Mouse (Mus musculus) neural tube, embryonic 11.5 days (tissue): Measurements from ENCODE around the gene Prf1. TPM values are rescaled to one million over a fixed set of nuclear protein-coding genes. Genes with fewer than 3 reads are reported as not detected.

Source experiments
- ATAC-seq: fragments of 200-750 bp; cut with Nextera tagmentation; 2 replicates; pipeline ENCODE4 v1.8.0; 2017; ENCODE audit warnings: moderate number of reproducible peaks, mild to moderate bottlenecking, moderate TSS enrichment, moderate library complexity; ENCODE audit not compliant: insufficient read depth, low FRiP score, low TSS enrichment
- DNase-seq: peaks from one replicate; pipeline ENCODE4 v3.0.0-alpha.2; 2015; ENCODE audit warnings: low spot score
- H3K27ac ChIP-seq: fragments of 300-500 bp; sonication (generic); 2 replicates; pipeline ENCODE4 v1.5.1; 2014; ENCODE audit warnings: low read depth, mild to moderate bottlenecking, low read length
- H3K27me3 ChIP-seq: fragments of 300-500 bp; sonication (generic); 2 replicates; pipeline ENCODE4 v1.6.1; 2014; ENCODE audit warnings: mild to moderate bottlenecking, low read length, mixed read lengths; ENCODE audit not compliant: control insufficient read depth, insufficient read depth
- H3K36me3 ChIP-seq: fragments of 300-500 bp; sonication (generic); 2 replicates; pipeline ENCODE4 v1.6.1; 2014; ENCODE audit warnings: mild to moderate bottlenecking, low read length, moderate library complexity, mixed read lengths; ENCODE audit not compliant: control insufficient read depth, insufficient read depth
- H3K4me1 ChIP-seq: fragments of 300-500 bp; sonication (generic); 2 replicates; pipeline ENCODE4 v1.6.1; 2014; ENCODE audit warnings: low read length, mixed read lengths; ENCODE audit not compliant: control insufficient read depth, insufficient read depth
- H3K4me2 ChIP-seq: fragments of 300-500 bp; sonication (generic); 2 replicates; pipeline ENCODE4 v1.6.1; 2014; ENCODE audit warnings: low read depth, mild to moderate bottlenecking, moderate library complexity
- H3K4me3 ChIP-seq: fragments of 300-500 bp; sonication (generic); 2 replicates; pipeline ENCODE4 v1.5.1; 2014; ENCODE audit warnings: low read depth, low read length
- H3K9ac ChIP-seq: fragments of 300-500 bp; sonication (generic); 2 replicates; pipeline ENCODE4 v1.6.1; 2014; ENCODE audit warnings: mild to moderate bottlenecking, low read length
- H3K9me3 ChIP-seq: fragments of 300-500 bp; sonication (generic); 2 replicates; pipeline ENCODE4 v1.6.1; 2016; ENCODE audit warnings: low read length; ENCODE audit not compliant: control insufficient read depth
- WGBS: fragments of 180-500 bp; shearing (Covaris S2); extraction: QIAGEN DNeasy Blood & Tissue Kit; methylation state at CpG from one replicate; pipeline ENCODE4 v1.1.7; 2014; 5-methylcytosine and 5-hydroxymethylcytosine counted together
- polyA plus RNA-seq: library from polyadenylated mRNA; unstranded; fragments of >200 nt; fragmentation: Nextera tagmentation; extraction: Ambion mirVana; gene quantifications from 2 replicates; pipeline ENCODE4 v1.2.1, GENCODE M21; 2014

Prf1 gene
- polyA plus RNA-seq, 1 experiment from 2014 or later: not detected

DNA sequence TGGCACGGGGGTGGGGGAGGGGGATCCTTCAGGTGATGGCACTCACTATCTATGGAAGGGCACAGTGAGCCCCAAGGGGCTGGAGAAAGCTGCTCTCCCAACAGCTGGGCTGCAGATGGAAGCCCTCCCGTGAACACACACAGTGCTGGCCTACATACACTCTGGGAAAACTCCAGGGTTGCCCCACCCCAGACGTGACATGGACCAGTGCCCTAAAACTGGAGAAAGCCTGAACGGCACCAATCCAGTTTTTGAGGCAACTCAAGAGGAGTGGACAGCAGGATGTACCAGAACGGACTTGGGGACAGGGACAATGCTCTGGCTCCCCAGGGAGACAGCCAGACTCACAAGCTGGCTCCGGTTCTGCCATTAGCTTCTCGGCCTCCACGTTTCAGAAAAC is 27.1 kb downstream of the Prf1 start:
- no peak overlapping the region for H3K27ac ChIP-seq
- WGBS: 73% methylated on average over 8 of the region's 8 CpGs
- no peaks in the 10 kb centered on the region for H3K27me3 ChIP-seq
- no peak overlapping the region for H3K4me3 ChIP-seq
- no peak overlapping the region for H3K4me2 ChIP-seq
- no peaks in the 10 kb centered on the region; the same call in 1 of the 2 replicates for H3K36me3 ChIP-seq
- no peaks in the 10 kb centered on the region for H3K9me3 ChIP-seq
- H3K9ac ChIP-seq: no peak overlapping the region
- DNase-seq (no peak), ATAC-seq (no peak)
- H3K4me1 ChIP-seq: no peaks in the 10 kb centered on the region

GRCm38 (mm10) chr10:61325782-61326328 is 28.2 kb downstream of the Prf1 start:
- WGBS: 69% methylated on average over 9 of the region's 9 CpGs
- H3K36me3 ChIP-seq: no peaks in the 10 kb centered on the region; the same call in 1 of the 2 replicates
- H3K27ac ChIP-seq: no peak overlapping the region
- no peaks in the 10 kb centered on the region for H3K4me1 ChIP-seq
- no peak overlapping the region for H3K4me3 ChIP-seq
- ATAC-seq: no peak
- no peak overlapping the region for H3K9ac ChIP-seq
- no peak for DNase-seq
- no peaks in the 10 kb centered on the region for H3K27me3 ChIP-seq
- H3K4me2 ChIP-seq: no peak overlapping the region
- H3K9me3 ChIP-seq: no peaks in the 10 kb centered on the region

DNA sequence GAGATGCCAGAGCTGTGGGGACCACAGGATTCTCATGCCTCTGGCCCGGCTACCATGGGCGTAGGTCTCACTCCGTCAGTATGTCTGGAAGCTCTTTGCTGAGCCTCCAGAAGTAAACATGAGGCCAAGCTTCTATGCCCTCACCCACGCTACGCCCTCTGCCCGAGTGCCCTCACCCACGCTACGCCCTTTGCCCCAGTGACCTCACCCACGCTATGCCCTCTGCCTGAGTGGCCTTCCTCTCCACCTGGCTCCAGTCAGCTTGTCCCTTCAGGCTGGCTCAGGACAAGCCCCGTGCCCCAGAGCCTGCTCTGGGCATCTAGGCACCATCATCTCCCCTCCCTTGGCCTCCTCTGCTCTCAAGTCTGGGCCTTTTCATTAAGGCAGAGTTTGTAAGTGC is 29.9 kb downstream of the Prf1 start:
- Histone ChIP-seq H3K4me2 (no peak overlapping the region), H3K27ac (no peak overlapping the region), H3K4me1 (no peaks in the 10 kb centered on the region), H3K27me3 (no peaks in the 10 kb centered on the region), H3K9me3 (no peaks in the 10 kb centered on the region), H3K4me3 (no peak overlapping the region), H3K36me3 (no peaks in the 10 kb centered on the region; the same call in 1 of the 2 replicates), H3K9ac (no peak overlapping the region)
- no peak for ATAC-seq
- DNase-seq: no peak
- 85% methylated on average over 10 of the region's 10 CpGs for WGBS

GRCm38 (mm10) chr10:61328927-61329326 is 31.3 kb downstream of the Prf1 start:
- 28% methylated on average over 7 of the region's 7 CpGs for WGBS
- DNase-seq (peak; percentile 61), ATAC-seq (no peak)
- H3K4me2 ChIP-seq: no peak overlapping the region
- no peaks in the 10 kb centered on the region for H3K9me3 ChIP-seq
- H3K4me3 ChIP-seq: no peak overlapping the region
- H3K9ac ChIP-seq: no peak overlapping the region
- H3K27ac ChIP-seq: no peak overlapping the region
- H3K27me3 ChIP-seq: no peaks in the 10 kb centered on the region
- no peaks in the 10 kb centered on the region for H3K4me1 ChIP-seq
- H3K36me3 ChIP-seq: no peaks in the 10 kb centered on the region

DNA sequence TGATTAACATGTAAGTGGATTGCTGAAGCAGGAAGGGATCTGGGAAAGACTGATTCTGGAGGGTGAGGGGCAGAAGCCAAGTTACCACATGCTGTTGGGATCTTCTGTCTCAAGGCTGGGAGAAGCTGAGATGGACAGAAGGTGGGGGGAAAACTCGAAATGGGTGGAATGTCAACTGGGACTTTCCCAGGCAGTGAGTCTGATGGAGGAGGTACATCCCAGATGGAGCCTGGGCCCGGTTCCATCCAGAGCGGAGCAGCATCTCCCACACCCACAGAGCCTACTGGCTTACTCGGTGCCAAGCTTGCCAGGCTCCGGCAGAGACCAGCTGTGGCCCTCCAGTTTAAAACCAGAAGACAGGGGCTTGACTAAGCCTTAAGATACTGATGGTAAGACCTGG is 33.4 kb downstream of the Prf1 start:
- Histone ChIP-seq H3K36me3 (no peaks in the 10 kb centered on the region), H3K27ac (no peak overlapping the region), H3K9ac (no peak overlapping the region), H3K4me3 (no peak overlapping the region), H3K27me3 (no peaks in the 10 kb centered on the region), H3K4me1 (no peaks in the 10 kb centered on the region), H3K9me3 (no peaks in the 10 kb centered on the region), H3K4me2 (no peak overlapping the region)
- no peak for DNase-seq
- no peak for ATAC-seq
- WGBS: 87% methylated on average over 5 of the region's 5 CpGs

- WGBS: 84% methylated on average over 7 of the region's 7 CpGs
- H3K4me3 ChIP-seq: no peak overlapping the region
- no peak for DNase-seq
- H3K4me1 ChIP-seq: no peaks in the 10 kb centered on the region
- no peaks in the 10 kb centered on the region for H3K9me3 ChIP-seq
- ATAC-seq: no peak
- H3K4me2 ChIP-seq: no peak overlapping the region
- no peaks in the 10 kb centered on the region for H3K36me3 ChIP-seq
- no peaks in the 10 kb centered on the region for H3K27me3 ChIP-seq
- no peak overlapping the region for H3K9ac ChIP-seq
- no peak overlapping the region for H3K27ac ChIP-seq
Observed at GRCm38 (mm10) chr10:61334545-61334944, 36.9 kb downstream of the Prf1 start.

DNA sequence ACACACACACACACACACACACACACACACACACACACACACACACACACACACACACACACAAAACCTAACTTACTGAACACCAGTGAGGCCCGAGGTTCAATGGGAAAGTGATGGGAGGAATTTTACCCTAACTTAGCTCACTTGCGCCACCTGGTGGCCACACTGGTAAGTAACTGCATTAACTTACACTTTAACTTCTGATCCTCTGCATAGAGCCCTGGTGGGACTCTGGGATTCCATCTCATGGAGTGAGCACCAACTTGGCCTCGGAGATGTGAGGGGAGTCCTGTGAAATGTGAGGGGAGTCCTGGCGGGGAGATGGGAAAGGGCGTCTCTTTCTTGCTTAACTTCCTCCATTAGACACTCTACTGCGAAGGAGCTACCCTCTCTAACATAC is 38.5 kb downstream of the Prf1 start:
- H3K4me1 ChIP-seq: no peaks in the 10 kb centered on the region
- H3K36me3 ChIP-seq: no peaks in the 10 kb centered on the region
- WGBS: 18% methylated on average over 6 of the region's 6 CpGs
- no peak overlapping the region for H3K27ac ChIP-seq
- no peak overlapping the region for H3K4me2 ChIP-seq
- peak; percentile 88 for DNase-seq
- no peak overlapping the region for H3K4me3 ChIP-seq
- no peaks in the 10 kb centered on the region for H3K9me3 ChIP-seq
- peak; percentile 23; the same call in 1 of the 2 replicates for ATAC-seq
- H3K27me3 ChIP-seq: no peaks in the 10 kb centered on the region
- no peak overlapping the region for H3K9ac ChIP-seq

DNA sequence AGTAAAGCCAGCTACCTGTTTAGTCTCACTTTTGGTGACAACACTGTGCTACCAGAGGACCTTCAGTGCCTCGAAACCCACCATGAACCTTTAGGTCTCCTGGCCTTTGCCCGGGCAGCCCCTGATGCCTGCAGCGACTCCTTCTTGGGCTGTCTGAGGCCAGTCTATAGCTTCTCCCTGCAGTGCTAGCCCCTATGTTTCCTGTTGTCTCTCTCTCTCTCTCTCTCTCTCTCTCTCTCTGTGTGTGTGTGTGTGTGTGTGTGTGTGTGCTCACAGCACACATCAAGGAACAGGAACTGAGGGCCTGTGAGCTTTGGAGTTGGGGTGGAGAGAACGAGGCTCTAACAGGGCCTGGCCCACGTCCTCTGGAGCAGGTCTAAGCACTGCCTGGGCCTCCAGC is 39.0 kb downstream of the Prf1 start:
- Histone ChIP-seq H3K9ac (no peak overlapping the region), H3K9me3 (no peaks in the 10 kb centered on the region), H3K36me3 (no peaks in the 10 kb centered on the region), H3K4me1 (no peaks in the 10 kb centered on the region), H3K4me2 (no peak overlapping the region), H3K27me3 (no peaks in the 10 kb centered on the region), H3K4me3 (no peak overlapping the region), H3K27ac (no peak overlapping the region)
- 77% methylated on average over 5 of the region's 5 CpGs for WGBS
- DNase-seq (no peak), ATAC-seq (no peak)

- H3K27ac ChIP-seq: no peak overlapping the region
- H3K4me3 ChIP-seq: no peak overlapping the region
- no peak overlapping the region for H3K4me2 ChIP-seq
- no peak for ATAC-seq
- no peaks in the 10 kb centered on the region for H3K36me3 ChIP-seq
- no peaks in the 10 kb centered on the region for H3K9me3 ChIP-seq
- no peak for DNase-seq
- no peaks in the 10 kb centered on the region for H3K4me1 ChIP-seq
- no peak overlapping the region for H3K9ac ChIP-seq
- 88% methylated on average over 11 of the region's 11 CpGs for whole genome bisulfite sequencing
- no peaks in the 10 kb centered on the region for H3K27me3 ChIP-seq
Observed at GRCm38 (mm10) chr10:61337665-61338064, 40.0 kb downstream of the Prf1 start.
